Mouse (Mus musculus): ENCODE measurements around the gene Ltbp4. TPM values are rescaled to one million over a fixed set of nuclear protein-coding genes. Genes with fewer than 3 reads are reported as not detected.

Gene Ltbp4
- polyA plus RNA-seq (2015; fragmentation: Nextera tagmentation; extraction: Ambion mirVana), result 4.6 and 7.8 TPM in 2 replicates

- H3K27me3 ChIP-seq, result peaks cover 87% of the 10 kb centered on the region
- 2% methylated on average over 36 of the region's 36 CpGs for WGBS (ENCODE audit: insufficient replicate concordance)
- H3K4me3 ChIP-seq (replicated peaks), result peak within 1 kb of the TSS; percentile 14; the same call in 1 of the 2 replicates
- peaks cover 18% of the 10 kb centered on the region for H3K4me1 ChIP-seq (replicated peaks)
- H3K9ac ChIP-seq, result 0 out of 2 replicates have a peak within 1 kb of the TSS, but pooled peaks have one; percentile 2
- H3K27ac ChIP-seq (replicated peaks), result no peak within 1 kb of the TSS
- peak within 1 kb of the TSS; percentile 50 for H3K4me2 ChIP-seq
- no peaks in the 10 kb centered on the region for H3K36me3 ChIP-seq (replicated peaks)
- no peaks in the 10 kb centered on the region for H3K9me3 ChIP-seq (replicated peaks)
- ATAC-seq (ENCODE audit: insufficient read depth), result peak; percentile 66
Measured at GRCm38 (mm10) chr7:27337175-27337853, at the start of gene Ltbp4. Gene Ltbp4, minus strand, starts transcription at chr7:27337692.

GRCm38 (mm10) chr7:27384731-27385130, 47.2 kb upstream of the Ltbp4 start:
- no peak overlapping the region for H3K9ac ChIP-seq
- no peak overlapping the region for H3K27ac ChIP-seq (replicated peaks)
- H3K4me3 ChIP-seq (replicated peaks), result no peak overlapping the region
- no peak overlapping the region for H3K4me2 ChIP-seq
- H3K9me3 ChIP-seq (replicated peaks), result no peaks in the 10 kb centered on the region
- WGBS (ENCODE audit: insufficient replicate concordance), result 37% methylated on average over 4 of the region's 4 CpGs
- no peaks in the 10 kb centered on the region for H3K36me3 ChIP-seq (replicated peaks)
- peaks cover 32% of the 10 kb centered on the region for H3K27me3 ChIP-seq
- peaks cover 14% of the 10 kb centered on the region for H3K4me1 ChIP-seq (replicated peaks)
- ATAC-seq (ENCODE audit: insufficient read depth), result no peak

GRCm38 (mm10) chr7:27384134-27384533, 46.6 kb upstream of the Ltbp4 start:
- Histone ChIP-seq H3K27me3 (peaks cover 35% of the 10 kb centered on the region), H3K4me3 (replicated peaks) (no peak overlapping the region), H3K27ac (replicated peaks) (no peak overlapping the region), H3K36me3 (replicated peaks) (no peaks in the 10 kb centered on the region), H3K9me3 (replicated peaks) (no peaks in the 10 kb centered on the region), H3K9ac (no peak overlapping the region), H3K4me1 (replicated peaks) (peaks cover 14% of the 10 kb centered on the region), H3K4me2 (no peak overlapping the region)
- WGBS (ENCODE audit: insufficient replicate concordance), result 69% methylated on average over 5 of the region's 5 CpGs
- ATAC-seq (ENCODE audit: insufficient read depth), result no peak

GRCm38 (mm10) chr7:27383233-27383632, 45.7 kb upstream of the Ltbp4 start:
- Histone ChIP-seq H3K4me3 (replicated peaks) (no peak overlapping the region), H3K9me3 (replicated peaks) (no peaks in the 10 kb centered on the region), H3K4me2 (0 out of 2 replicates have a peak overlapping the region, but pooled peaks have one; percentile 2), H3K27ac (replicated peaks) (peak overlapping the region; percentile 53), H3K4me1 (replicated peaks) (peaks cover 14% of the 10 kb centered on the region), H3K9ac (no peak overlapping the region), H3K27me3 (peaks cover 36% of the 10 kb centered on the region), H3K36me3 (replicated peaks) (no peaks in the 10 kb centered on the region)
- WGBS (ENCODE audit: insufficient replicate concordance), result 36% methylated on average over 1 of the region's 1 CpGs
- no peak for ATAC-seq (ENCODE audit: insufficient read depth)

GRCm38 (mm10) chr7:27381560-27381959, 44.1 kb upstream of the Ltbp4 start:
- no peak overlapping the region for H3K4me2 ChIP-seq
- peaks cover 14% of the 10 kb centered on the region for H3K4me1 ChIP-seq (replicated peaks)
- no peak overlapping the region for H3K4me3 ChIP-seq (replicated peaks)
- H3K9ac ChIP-seq, result no peak overlapping the region
- H3K36me3 ChIP-seq (replicated peaks), result no peaks in the 10 kb centered on the region
- no peak for ATAC-seq (ENCODE audit: insufficient read depth)
- no peak overlapping the region for H3K27ac ChIP-seq (replicated peaks)
- peaks cover 52% of the 10 kb centered on the region for H3K27me3 ChIP-seq
- no peaks in the 10 kb centered on the region for H3K9me3 ChIP-seq (replicated peaks)
- 49% methylated on average over 4 of the region's 4 CpGs for WGBS (ENCODE audit: insufficient replicate concordance)

- H3K9ac ChIP-seq, result no peak overlapping the region
- H3K9me3 ChIP-seq (replicated peaks), result no peaks in the 10 kb centered on the region
- H3K27me3 ChIP-seq, result peaks cover 58% of the 10 kb centered on the region
- no peak overlapping the region for H3K27ac ChIP-seq (replicated peaks)
- ATAC-seq (ENCODE audit: insufficient read depth), result no peak
- H3K4me2 ChIP-seq, result no peak overlapping the region
- H3K36me3 ChIP-seq (replicated peaks), result no peaks in the 10 kb centered on the region
- WGBS (ENCODE audit: insufficient replicate concordance), result 15% methylated on average over 1 of the region's 1 CpGs
- H3K4me1 ChIP-seq (replicated peaks), result peaks cover 14% of the 10 kb centered on the region
- no peak overlapping the region for H3K4me3 ChIP-seq (replicated peaks)
Measured at GRCm38 (mm10) chr7:27381009-27381408, 43.5 kb upstream of the Ltbp4 start.

GRCm38 (mm10) chr7:27379836-27380235, 42.3 kb upstream of the Ltbp4 start:
- 73% methylated on average over 6 of the region's 6 CpGs for WGBS (ENCODE audit: insufficient replicate concordance)
- Histone ChIP-seq H3K4me3 (replicated peaks) (no peak overlapping the region), H3K4me2 (no peak overlapping the region), H3K27me3 (peaks cover 59% of the 10 kb centered on the region), H3K4me1 (replicated peaks) (peaks cover 14% of the 10 kb centered on the region), H3K36me3 (replicated peaks) (no peaks in the 10 kb centered on the region), H3K27ac (replicated peaks) (no peak overlapping the region), H3K9me3 (replicated peaks) (no peaks in the 10 kb centered on the region), H3K9ac (no peak overlapping the region)
- ATAC-seq (ENCODE audit: insufficient read depth), result no peak

- Histone ChIP-seq H3K27ac (replicated peaks) (no peak overlapping the region), H3K9ac (no peak overlapping the region), H3K9me3 (replicated peaks) (no peaks in the 10 kb centered on the region), H3K27me3 (peaks cover 62% of the 10 kb centered on the region), H3K36me3 (replicated peaks) (no peaks in the 10 kb centered on the region), H3K4me1 (replicated peaks) (peaks cover 6% of the 10 kb centered on the region), H3K4me2 (no peak overlapping the region), H3K4me3 (replicated peaks) (no peak overlapping the region)
- 17% methylated on average over 4 of the region's 4 CpGs for WGBS (ENCODE audit: insufficient replicate concordance)
- no peak for ATAC-seq (ENCODE audit: insufficient read depth)
Measured at GRCm38 (mm10) chr7:27378431-27378830, 40.9 kb upstream of the Ltbp4 start.

GRCm38 (mm10) chr7:27375274-27375673, 37.8 kb upstream of the Ltbp4 start:
- Histone ChIP-seq H3K4me2 (no peak overlapping the region), H3K4me1 (replicated peaks) (0 out of 2 replicates have a peak, but pooled peaks cover 4% of the 10 kb centered on the region), H3K36me3 (replicated peaks) (no peaks in the 10 kb centered on the region), H3K9me3 (replicated peaks) (no peaks in the 10 kb centered on the region), H3K9ac (no peak overlapping the region), H3K4me3 (replicated peaks) (no peak overlapping the region), H3K27me3 (peaks cover 86% of the 10 kb centered on the region), H3K27ac (replicated peaks) (no peak overlapping the region)
- 2% methylated on average over 22 of the region's 22 CpGs for WGBS (ENCODE audit: insufficient replicate concordance)
- ATAC-seq (ENCODE audit: insufficient read depth), result no peak

GRCm38 (mm10) chr7:27371715-27372462, 34.4 kb upstream of the Ltbp4 start:
- no peak for ATAC-seq (ENCODE audit: insufficient read depth)
- no peak overlapping the region for H3K4me3 ChIP-seq (replicated peaks)
- no peak overlapping the region for H3K27ac ChIP-seq (replicated peaks)
- no peak overlapping the region for H3K4me2 ChIP-seq
- H3K36me3 ChIP-seq (replicated peaks), result no peaks in the 10 kb centered on the region
- no peak overlapping the region for H3K9ac ChIP-seq
- H3K9me3 ChIP-seq (replicated peaks), result no peaks in the 10 kb centered on the region
- peaks cover 98% of the 10 kb centered on the region for H3K27me3 ChIP-seq
- peaks cover 12% of the 10 kb centered on the region; the same call in 1 of the 2 replicates for H3K4me1 ChIP-seq (replicated peaks)
- WGBS (ENCODE audit: insufficient replicate concordance), result 7% methylated on average over 44 of the region's 44 CpGs

GRCm38 (mm10) chr7:27369111-27369510, 31.6 kb upstream of the Ltbp4 start:
- ATAC-seq (ENCODE audit: insufficient read depth), result no peak
- H3K9me3 ChIP-seq (replicated peaks), result no peaks in the 10 kb centered on the region
- H3K36me3 ChIP-seq (replicated peaks), result no peaks in the 10 kb centered on the region
- H3K27me3 ChIP-seq, result peaks cover 100% of the 10 kb centered on the region
- WGBS (ENCODE audit: insufficient replicate concordance), result 61% methylated on average over 19 of the region's 19 CpGs
- H3K4me1 ChIP-seq (replicated peaks), result peaks cover 16% of the 10 kb centered on the region; the same call in 1 of the 2 replicates
- H3K9ac ChIP-seq, result no peak overlapping the region
- no peak overlapping the region for H3K4me2 ChIP-seq
- H3K27ac ChIP-seq (replicated peaks), result no peak overlapping the region
- no peak overlapping the region for H3K4me3 ChIP-seq (replicated peaks)

Measured in liver, embryonic 15.5 days (tissue).